In genomic region chr19:34496353-34496752, GRCm38 (mm10) we compare ENCODE assay signal across 24 mouse cellular contexts. TPM values are rescaled to one million over a fixed set of nuclear protein-coding genes. Genes with fewer than 3 reads are reported as not detected.
A peak's percentile ranks its signal among the peaks of the same experiment; 100 is the strongest.
DNase-seq lines count a peak whose midpoint lies in the region; ATAC-seq and TF ChIP-seq lines count a peak whose summit lies in the region.
"Had no signal": no experiment of that assay in that cellular context is flagged by ENCODE, and none has a peak within 500 bp of the region (broad histone marks: within the 10 kb centered on the region; RNA-seq: fewer than 3 reads in every experiment).

No protein-coding gene starts in this region.

- no peaks in the 10 kb centered on the region for H3K4me1 ChIP-seq in kidney, embryonic 15.5 days
- H3K4me1 ChIP-seq in intestine, postnatal 0 days (replicated peaks; ENCODE audit: control insufficient read depth, insufficient read depth, low read length), result 0 out of 2 replicates have a peak, but pooled peaks cover 6% of the 10 kb centered on the region
- peaks cover 29% of the 10 kb centered on the region for H3K4me1 ChIP-seq in liver, adult 2 months (ENCODE audit: control insufficient read depth, insufficient read depth, low read length)
- H3K4me1 ChIP-seq in liver, postnatal 0 days (ENCODE audit: insufficient read depth), result peaks cover 4% of the 10 kb centered on the region; the same call in 1 of the 2 replicates
- no peaks in the 10 kb centered on the region for H3K4me1 ChIP-seq in lung, adult 2 months (ENCODE audit: control insufficient read depth, insufficient read depth, low read length)
- no peaks in the 10 kb centered on the region for H3K4me1 ChIP-seq in forebrain, embryonic 13.5 days
- H3K4me1 ChIP-seq: embryonic facial prominence, embryonic 10.5 days; forebrain, embryonic 12.5 days; hindbrain, embryonic 12.5 days; limb, embryonic 15.5 days had no signal

- H3K27ac ChIP-seq in kidney, embryonic 15.5 days, result no peak overlapping the region
- peak overlapping the region; percentile 50; the same call in 1 of the 2 replicates for H3K27ac ChIP-seq in intestine, postnatal 0 days (ENCODE audit: low read depth, low read length)
- peak overlapping the region; percentile 93 for H3K27ac ChIP-seq in liver, adult 2 months (replicated peaks; ENCODE audit: insufficient read depth, low read depth, low read length)
- peak overlapping the region; percentile 88 for H3K27ac ChIP-seq in liver, postnatal 0 days (ENCODE audit: low read depth)
- no peak overlapping the region for H3K27ac ChIP-seq in forebrain, embryonic 13.5 days
- H3K27ac ChIP-seq: embryonic facial prominence, embryonic 10.5 days; forebrain, embryonic 12.5 days; hindbrain, embryonic 12.5 days; limb, embryonic 15.5 days had no signal

- no peak overlapping the region for H3K4me3 ChIP-seq in kidney, embryonic 15.5 days (replicated peaks)
- H3K4me3 ChIP-seq in intestine, postnatal 0 days (ENCODE audit: low read depth, low read length), result no peak overlapping the region
- H3K4me3 ChIP-seq in liver, adult 2 months (ENCODE audit: insufficient read depth, low read depth, low read length), result no peak overlapping the region
- H3K4me3 ChIP-seq in liver, postnatal 0 days (ENCODE audit: low read depth, low read length), result no peak overlapping the region
- H3K4me3 ChIP-seq in lung, adult 2 months (replicated peaks; ENCODE audit: extremely low read depth, low read depth, low read length), result no peak overlapping the region
- no peak overlapping the region for H3K4me3 ChIP-seq in forebrain, embryonic 13.5 days
- H3K4me3 ChIP-seq: embryonic facial prominence, embryonic 10.5 days; forebrain, embryonic 12.5 days; heart, embryonic 12.5 days; hindbrain, embryonic 12.5 days; limb, embryonic 15.5 days; myocyte had no signal

- no peak for ATAC-seq in kidney, embryonic 15.5 days (replicated peaks; ENCODE audit: low FRiP score)
- peak; percentile 60 for ATAC-seq in intestine, postnatal 0 days
- ATAC-seq in liver, postnatal 0 days, result peak; percentile 94
- no peak for ATAC-seq in forebrain, embryonic 13.5 days
- ATAC-seq: inflammation-experienced regulatory T-cells, adult 6 months had no signal

- peak; percentile 79 for TF ChIP-seq EP300 in liver, postnatal 0 days (IDR thresholded peaks at IDR 0.05; ENCODE audit: low read depth)

- TF ChIP-seq CTCF in intestine, postnatal 0 days (IDR thresholded peaks at IDR 0.05; ENCODE audit: low read depth), result no peak
- no peak for TF ChIP-seq CTCF in liver, adult 2 months (IDR thresholded peaks at IDR 0.05; ENCODE audit: low read depth, low read length)
- no peak for TF ChIP-seq CTCF in liver, postnatal 0 days (IDR thresholded peaks at IDR 0.05; ENCODE audit: low read depth)
- TF ChIP-seq CTCF in lung, adult 2 months (IDR thresholded peaks at IDR 0.05; ENCODE audit: insufficient read depth, low read length), result no peak

- no peaks in the 10 kb centered on the region for H3K9me3 ChIP-seq in kidney, embryonic 15.5 days (replicated peaks)
- H3K9me3 ChIP-seq in intestine, postnatal 0 days (ENCODE audit: control insufficient read depth), result no peaks in the 10 kb centered on the region
- H3K9me3 ChIP-seq in liver, postnatal 0 days (ENCODE audit: low read length), result no peaks in the 10 kb centered on the region
- H3K9me3 ChIP-seq in forebrain, embryonic 13.5 days (replicated peaks), result no peaks in the 10 kb centered on the region
- H3K9me3 ChIP-seq: embryonic facial prominence, embryonic 10.5 days; forebrain, embryonic 12.5 days; heart, embryonic 12.5 days; hindbrain, embryonic 12.5 days; limb, embryonic 15.5 days had no signal

- H3K36me3 ChIP-seq in kidney, embryonic 15.5 days, result no peaks in the 10 kb centered on the region
- peaks cover 28% of the 10 kb centered on the region for H3K36me3 ChIP-seq in intestine, postnatal 0 days (ENCODE audit: control insufficient read depth, insufficient read depth)
- H3K36me3 ChIP-seq in liver, adult 2 months (ENCODE audit: control insufficient read depth, insufficient read depth, low read length), result peaks cover 52% of the 10 kb centered on the region
- peaks cover 26% of the 10 kb centered on the region for H3K36me3 ChIP-seq in liver, postnatal 0 days (replicated peaks; ENCODE audit: insufficient read depth, low read length)
- peaks cover 4% of the 10 kb centered on the region for H3K36me3 ChIP-seq in forebrain, embryonic 13.5 days (ENCODE audit: poor library complexity, severe bottlenecking)
- H3K36me3 ChIP-seq: forebrain, embryonic 12.5 days had no signal

- H3K27me3 ChIP-seq in kidney, embryonic 15.5 days, result no peaks in the 10 kb centered on the region
- no peaks in the 10 kb centered on the region for H3K27me3 ChIP-seq in intestine, postnatal 0 days (replicated peaks; ENCODE audit: control insufficient read depth, insufficient read depth, low read length)
- H3K27me3 ChIP-seq in liver, adult 2 months (ENCODE audit: control insufficient read depth, insufficient read depth, low read length), result no peaks in the 10 kb centered on the region
- no peaks in the 10 kb centered on the region for H3K27me3 ChIP-seq in liver, postnatal 0 days (ENCODE audit: insufficient read depth, low read length)
- H3K27me3 ChIP-seq in forebrain, embryonic 13.5 days, result no peaks in the 10 kb centered on the region
- H3K27me3 ChIP-seq: CH12.LX; forebrain, embryonic 12.5 days; heart, embryonic 12.5 days; hindbrain, embryonic 12.5 days; limb, embryonic 15.5 days had no signal

- no peak for TF ChIP-seq POLR2A in liver, adult 2 months (IDR thresholded peaks at IDR 0.05; ENCODE audit: extremely low read depth, insufficient read depth, low read length)
- TF ChIP-seq POLR2A in lung, adult 2 months (IDR thresholded peaks at IDR 0.05; ENCODE audit: borderline replicate concordance, extremely low read depth, low read depth, low read length), result no peak

- 52% methylated on average over 1 of the region's 1 CpGs for WGBS in kidney, embryonic 15.5 days
- WGBS in intestine, postnatal 0 days, result 43% methylated on average over 1 of the region's 1 CpGs
- WGBS in liver, adult 2 months, result 14% methylated on average over 1 of the region's 1 CpGs
- 61% methylated on average over 1 of the region's 1 CpGs for WGBS in liver, postnatal 0 days (ENCODE audit: insufficient replicate concordance)
- WGBS in lung, adult 2 months, result 65% methylated on average over 1 of the region's 1 CpGs
- WGBS in forebrain, embryonic 13.5 days, result 67% methylated on average over 1 of the region's 1 CpGs

- DNase-seq in kidney, adult 18-20 months, result peak; percentile 71
- DNase-seq in liver, adult 2 months (ENCODE audit: extremely low read depth, low read depth, low spot score), result peak; percentile 99
- peak; percentile 82 for DNase-seq in liver, postnatal 0 days
- DNase-seq in lung, adult 2 months, result no peak
- DNase-seq in spleen, postnatal 36 days (ENCODE audit: low spot score in 2 of 2), result no peak
- DNase-seq: cerebellum, adult 2 months; heart, postnatal 14 days; lung, postnatal 14 days; midbrain, embryonic 14.5 days; spleen, adult 18-20 months; thymus, postnatal 14 days had no signal

- no peak overlapping the region for H3K9ac ChIP-seq in kidney, embryonic 15.5 days
- H3K9ac ChIP-seq in intestine, postnatal 0 days (ENCODE audit: low read depth, low read length), result no peak overlapping the region
- H3K9ac ChIP-seq in liver, adult 2 months (ENCODE audit: low read depth, low read length), result 0 out of 2 replicates have a peak overlapping the region, but pooled peaks have one; percentile 44
- H3K9ac ChIP-seq in liver, postnatal 0 days (replicated peaks), result no peak overlapping the region
- H3K9ac ChIP-seq in forebrain, embryonic 13.5 days, result no peak overlapping the region
- H3K9ac ChIP-seq: forebrain, embryonic 12.5 days; heart, embryonic 12.5 days; hindbrain, embryonic 12.5 days; limb, embryonic 15.5 days had no signal

- no peaks in the 10 kb centered on the region for H3K79me2 ChIP-seq in liver, adult 2 months (ENCODE audit: control insufficient read depth, insufficient read depth, low read length)

- H3K4me2 ChIP-seq in kidney, embryonic 15.5 days, result no peak overlapping the region
- H3K4me2 ChIP-seq in intestine, postnatal 0 days (replicated peaks; ENCODE audit: low read depth), result no peak overlapping the region
- no peak overlapping the region for H3K4me2 ChIP-seq in liver, postnatal 0 days (ENCODE audit: low read depth, low read length)
- no peak overlapping the region for H3K4me2 ChIP-seq in forebrain, embryonic 13.5 days
- H3K4me2 ChIP-seq: forebrain, embryonic 12.5 days; heart, embryonic 12.5 days; hindbrain, embryonic 12.5 days; limb, embryonic 15.5 days had no signal

RNA-seq across cellular contexts. Expression of gene Ch25h, which starts 21.4 kb away (rescaled TPM):
- polyA plus RNA-seq in kidney, embryonic 15.5 days (2015; fragmentation: Nextera tagmentation; extraction: Ambion mirVana), result 1.8 and 2.2 TPM in 2 replicates
- 3.2 and 3.5 TPM in 2 replicates for polyA plus RNA-seq in intestine, postnatal 0 days (2015; fragmentation: Nextera tagmentation; extraction: Ambion mirVana)
- 0.34 TPM in 1 of 2 replicates, not detected in the other for total RNA-seq in liver, adult 2 months (2014; rRNA removed)
- polyA plus RNA-seq in liver, adult 2 months (2012; rRNA removed), result 0.09 and 0.22 TPM in 2 replicates
- polyA plus RNA-seq in liver, postnatal 0 days (2015; fragmentation: Nextera tagmentation; extraction: Ambion mirVana), result 0.07 TPM in 1 of 2 replicates, not detected in the other
- 22.9 and 32.8 TPM in 2 replicates for polyA plus RNA-seq in lung, adult 2 months (2012; rRNA removed)
- polyA plus RNA-seq in forebrain, embryonic 13.5 days (2015; fragmentation: Nextera tagmentation; extraction: Ambion mirVana), result 0.23 and 0.37 TPM in 2 replicates
- total RNA-seq: CH12.LX; megakaryocyte, adult 5-6 weeks; MEL had no signal

RNA-seq across cellular contexts. Expression of gene Lipa, which starts 30.9 kb away (rescaled TPM):
- 31.2 and 32.5 TPM in 2 replicates for polyA plus RNA-seq in kidney, embryonic 15.5 days (2015; fragmentation: Nextera tagmentation; extraction: Ambion mirVana)
- 191 and 206 TPM in 2 replicates for polyA plus RNA-seq in intestine, postnatal 0 days (2015; fragmentation: Nextera tagmentation; extraction: Ambion mirVana)
- 159 and 192 TPM in 2 replicates for total RNA-seq in liver, adult 2 months (2014; rRNA removed)
- 137 and 146 TPM in 2 replicates for polyA plus RNA-seq in liver, adult 2 months (2012; rRNA removed)
- polyA plus RNA-seq in liver, postnatal 0 days (2015; fragmentation: Nextera tagmentation; extraction: Ambion mirVana), result 139 and 144 TPM in 2 replicates
- 31.1 and 47.2 TPM in 2 replicates for polyA plus RNA-seq in lung, adult 2 months (2012; rRNA removed)
- polyA plus RNA-seq in forebrain, embryonic 13.5 days (2015; fragmentation: Nextera tagmentation; extraction: Ambion mirVana), result 12.7 and 13.6 TPM in 2 replicates

RNA-seq across cellular contexts. Expression of gene Ifit2, which starts 54.1 kb away (rescaled TPM):
- polyA plus RNA-seq in kidney, embryonic 15.5 days (2015; fragmentation: Nextera tagmentation; extraction: Ambion mirVana), result 9.5 and 9.7 TPM in 2 replicates
- 13.1 and 15.1 TPM in 2 replicates for polyA plus RNA-seq in intestine, postnatal 0 days (2015; fragmentation: Nextera tagmentation; extraction: Ambion mirVana)
- 3.6 and 8.0 TPM in 2 replicates for total RNA-seq in liver, adult 2 months (2014; rRNA removed)
- 0.29 and 0.35 TPM in 2 replicates for polyA plus RNA-seq in liver, adult 2 months (2012; rRNA removed)
- 3.5 and 3.7 TPM in 2 replicates for polyA plus RNA-seq in liver, postnatal 0 days (2015; fragmentation: Nextera tagmentation; extraction: Ambion mirVana)
- polyA plus RNA-seq in lung, adult 2 months (2012; rRNA removed), result 3.8 and 6.3 TPM in 2 replicates
- polyA plus RNA-seq in forebrain, embryonic 13.5 days (2015; fragmentation: Nextera tagmentation; extraction: Ambion mirVana), result 5.1 and 6.0 TPM in 2 replicates

Comparison
In these comparisons a context has a peak if more than half of its experiments do, and no peak if none do; other contexts are left out.
1. DNase-seq: peak in kidney, adult 18-20 months (single experiment), liver, adult 2 months (single experiment) and liver, postnatal 0 days (single experiment); none in lung, adult 2 months (single experiment) and spleen, postnatal 36 days (0 of 2).
2. ATAC-seq: peak in intestine, postnatal 0 days (single experiment) and liver, postnatal 0 days (single experiment); none in kidney, embryonic 15.5 days (single experiment) and forebrain, embryonic 13.5 days (single experiment).
3. H3K27ac ChIP-seq: peak in intestine, postnatal 0 days (single experiment), liver, adult 2 months (single experiment) and liver, postnatal 0 days (single experiment); none in kidney, embryonic 15.5 days (single experiment) and forebrain, embryonic 13.5 days (single experiment).